Mouse (Mus musculus) heart, postnatal 0 days (tissue): ENCODE measurements around the gene Kcnmb4.
A peak's percentile ranks its signal among the peaks of the same experiment; 100 is the strongest.

Experiments
- CTCF ChIP-seq: IDR thresholded peaks from 2 replicates; pipeline ENCODE4 v1.5.1; 2016; ENCODE audit warnings: antibody characterized with exemption, control low read depth, low read depth
- EP300 ChIP-seq: IDR thresholded peaks from 2 replicates; pipeline ENCODE4 v1.6.1; 2016; ENCODE audit warnings: antibody characterized with exemption, low read depth

- TF ChIP-seq CTCF (0 out of 2 replicates have a peak, but pooled peaks have one; percentile 12), EP300 (no peak)
Measured at GRCm38 (mm10) chr10:116418121-116418726, 55.5 kb downstream of the Kcnmb4 start.
